Mouse (Mus musculus): ENCODE data around the gene Ywhab.

The Ywhab gene

DNA sequence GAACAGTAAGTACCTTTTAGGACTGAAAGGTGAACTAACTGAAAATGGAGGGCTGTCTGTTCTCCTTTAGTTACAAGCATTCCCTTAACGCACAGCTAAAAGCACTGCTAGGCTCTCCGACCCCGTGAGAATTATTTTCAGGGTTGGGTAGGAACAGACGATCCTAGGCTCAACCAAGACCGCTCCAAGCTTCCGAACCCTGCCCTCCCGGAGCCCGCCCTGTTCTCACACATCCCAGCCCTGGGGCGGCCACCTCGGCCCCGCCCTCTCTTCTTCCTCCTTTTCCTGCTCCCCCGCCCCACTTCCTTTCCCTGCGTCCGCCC, at the start of gene Ywhab:
Gene Ywhab, plus strand, starts transcription at position 307 of the 323 bp plus-strand sequence.
- no peak for DNase-seq

DNA sequence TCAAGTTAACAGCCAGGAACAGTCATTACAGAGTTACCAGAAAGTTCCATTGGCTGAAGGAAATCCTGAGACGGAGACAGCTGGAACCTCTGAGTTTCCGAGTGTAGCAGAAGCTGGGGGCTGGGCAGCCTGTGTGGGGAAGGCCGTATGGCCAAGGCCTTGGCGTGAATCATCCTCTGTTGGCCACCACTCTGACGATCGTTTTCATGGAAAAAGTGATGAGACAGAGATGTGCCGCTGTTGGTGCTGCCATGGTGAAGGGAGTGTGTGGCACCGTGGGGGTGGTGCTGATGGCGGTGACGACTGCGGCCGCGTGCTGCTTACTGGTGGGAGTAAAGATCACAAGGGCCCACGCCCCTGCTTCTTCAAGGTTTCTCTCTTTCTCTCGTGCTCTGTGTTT, 48.5 kb upstream of the Ywhab start:
- no peak for DNase-seq

DNA sequence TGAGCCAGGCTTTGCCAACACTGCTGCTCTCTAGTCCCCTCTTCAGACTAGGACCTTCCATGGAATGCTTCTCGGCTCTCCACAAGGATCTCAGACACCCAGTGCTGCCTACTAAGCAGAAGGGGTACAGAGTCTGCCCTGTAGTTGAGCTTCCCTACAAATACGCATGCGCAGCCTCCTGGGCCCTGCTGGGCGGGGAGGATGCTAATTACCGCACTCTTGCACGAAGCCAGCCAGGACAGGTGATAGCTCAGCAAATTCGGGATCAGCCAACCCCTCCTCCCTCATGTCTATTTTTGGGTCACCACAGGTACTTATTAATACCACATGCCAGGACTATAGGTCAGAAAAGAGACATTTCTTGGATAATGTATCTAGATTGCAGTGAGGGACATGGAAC, 46.8 kb upstream of the Ywhab start:
- DNase-seq = no peak

DNA sequence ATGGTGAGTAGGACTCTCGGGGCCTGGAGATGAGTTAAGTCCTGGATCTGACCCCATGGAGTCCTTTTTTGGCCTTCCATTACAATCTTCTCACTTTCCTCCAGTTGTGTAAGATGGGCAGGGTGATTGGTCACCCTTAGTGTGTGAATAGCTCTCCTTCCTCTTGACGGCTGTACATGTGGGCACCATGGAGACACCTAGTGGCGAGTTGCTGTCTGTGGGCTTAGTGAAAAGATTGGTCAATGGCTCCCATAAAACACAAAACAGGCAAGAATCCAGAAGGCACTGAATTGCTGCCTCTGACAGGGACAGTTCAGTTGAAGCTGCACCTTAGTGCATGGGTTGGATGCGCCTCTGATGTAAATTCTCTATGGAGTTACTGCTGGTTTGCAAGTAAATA, 43.0 kb upstream of the Ywhab start:
- peak; percentile 48 for DNase-seq

DNA sequence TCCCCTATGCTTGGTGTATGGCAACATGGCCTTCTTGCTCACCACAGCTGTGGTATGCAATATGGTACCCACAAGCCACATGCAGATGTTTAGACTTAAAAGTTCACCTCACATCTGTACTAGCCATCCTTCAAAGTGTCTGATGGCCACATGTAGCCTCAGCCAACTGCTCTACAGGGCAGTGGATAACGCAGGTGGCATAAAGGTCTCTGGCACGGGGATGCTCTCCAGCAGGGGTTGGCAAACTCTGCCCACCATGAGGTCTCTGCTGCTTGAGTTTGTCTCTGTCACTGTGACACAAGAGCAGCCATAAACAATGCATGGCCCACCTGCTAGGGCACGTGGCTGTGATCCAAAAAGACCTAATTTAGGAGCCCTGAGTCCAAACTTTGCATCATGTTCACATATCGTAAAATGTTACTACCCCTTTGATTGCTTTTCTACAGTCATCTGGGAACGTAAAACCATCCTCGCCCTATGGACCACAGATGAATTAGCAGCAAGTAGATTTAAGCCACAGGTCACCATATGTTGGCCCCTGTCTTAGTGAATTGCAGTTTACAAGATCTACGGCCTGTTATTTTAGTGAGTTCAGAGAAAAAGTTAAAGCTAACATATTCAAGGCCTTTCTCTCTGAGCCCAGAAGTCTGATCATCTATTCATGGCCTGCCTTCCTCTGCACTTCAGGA, 41.0 kb upstream of the Ywhab start:
- DNase-seq = no peak

DNA sequence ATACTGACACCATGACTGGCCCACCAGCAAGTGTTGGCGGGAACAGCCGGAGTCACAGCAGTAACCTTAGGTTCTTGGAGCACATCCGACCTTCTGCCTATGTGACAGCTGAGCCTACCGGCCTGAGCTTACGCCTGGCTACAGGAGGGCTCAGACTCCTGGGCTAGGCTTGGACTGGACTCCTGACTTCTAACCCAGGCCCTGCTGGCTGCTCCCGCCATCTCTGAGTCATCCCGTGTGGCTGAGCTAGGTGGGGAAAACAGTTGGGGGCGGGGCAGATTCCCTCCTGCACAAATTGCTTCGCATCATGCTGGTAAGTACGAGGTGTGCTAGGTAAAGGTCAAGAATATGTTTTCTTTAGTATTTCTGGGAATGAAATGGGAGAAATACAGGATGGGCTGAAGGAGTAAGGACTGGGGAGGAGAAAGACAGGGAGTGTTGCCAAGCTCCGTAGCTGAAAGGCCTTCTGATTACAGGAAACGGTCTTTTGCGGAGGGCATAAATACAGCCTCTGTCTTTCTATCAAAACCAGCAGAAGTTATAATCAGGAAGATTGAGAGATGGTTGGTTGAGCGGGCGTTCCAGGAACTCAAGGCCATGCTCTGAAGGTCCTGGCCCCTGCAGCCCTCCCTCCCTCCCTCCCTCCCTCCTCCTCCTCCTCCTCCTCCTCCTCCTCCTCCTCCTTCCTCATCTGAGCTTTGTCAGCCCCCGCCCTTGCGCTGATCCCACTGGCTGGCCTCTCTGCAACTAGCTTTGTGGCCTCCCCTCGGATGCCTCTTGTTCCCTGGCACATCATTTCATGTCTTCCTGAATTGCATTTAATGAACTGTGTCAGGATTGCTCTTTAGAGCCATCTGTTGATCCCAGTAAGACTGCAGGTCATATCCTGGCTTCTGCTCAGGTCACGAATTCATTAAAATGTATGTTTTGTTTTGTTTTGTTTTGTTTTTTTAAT, 29.9 kb upstream of the Ywhab start:
- DNase-seq = no peak

DNA sequence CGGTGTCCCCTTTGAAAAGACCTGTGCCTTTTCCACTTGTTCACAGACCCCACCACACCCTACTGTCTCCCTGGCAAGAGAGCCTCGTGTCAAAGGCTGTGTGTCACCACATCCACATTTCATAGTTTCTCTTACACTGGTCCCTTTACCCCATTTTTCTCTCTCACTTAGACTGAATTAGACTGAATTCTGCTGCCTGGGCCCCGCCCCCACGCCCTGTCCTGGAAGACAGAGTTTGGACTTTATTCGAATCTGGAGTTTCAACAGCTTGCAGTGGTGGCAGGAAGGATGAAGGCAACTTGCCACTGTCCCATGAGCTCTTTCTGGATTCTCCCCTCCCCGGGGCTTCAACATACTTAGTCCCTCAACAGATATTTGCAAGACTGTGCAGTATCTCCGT, 29.1 kb upstream of the Ywhab start:
- no peak for DNase-seq

DNA sequence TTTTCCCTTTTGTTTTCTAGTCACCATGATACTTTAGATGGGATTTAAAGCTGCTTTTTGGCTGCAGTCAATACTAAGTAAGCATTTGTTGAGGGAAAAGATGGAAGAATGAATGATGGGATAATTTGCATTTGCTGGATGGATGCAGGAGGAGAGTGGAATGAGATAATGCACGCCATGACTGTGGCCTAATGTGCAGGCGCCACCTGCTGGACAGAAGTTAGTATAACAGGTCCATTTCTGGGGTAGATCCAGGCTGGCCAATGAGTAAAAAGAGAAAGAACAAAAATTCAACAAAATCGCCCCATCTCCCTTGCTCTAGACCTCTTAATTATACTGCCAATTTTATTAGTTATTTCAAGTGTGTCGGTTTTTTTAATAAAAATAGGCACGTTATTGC, 26.2 kb upstream of the Ywhab start:
- peak; percentile 55 for DNase-seq

DNA sequence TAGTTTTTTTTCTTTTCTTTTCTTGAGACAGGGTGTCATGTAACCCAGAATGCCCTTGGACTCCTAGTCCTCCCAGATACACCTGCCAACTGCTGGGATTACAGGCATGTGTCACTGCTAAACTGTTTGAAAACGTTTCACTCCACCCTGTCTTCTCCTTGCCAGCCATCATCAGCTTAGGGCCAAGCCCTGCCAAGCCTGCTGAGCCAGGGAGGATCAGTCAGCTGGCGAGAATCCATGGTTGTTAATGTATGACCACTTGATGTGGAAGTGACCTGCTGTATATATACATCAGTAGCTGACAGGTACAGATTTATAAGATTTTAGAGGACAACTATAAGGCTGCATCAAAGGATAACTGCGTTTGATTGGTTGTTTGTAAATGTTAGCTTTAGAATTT, 24.4 kb upstream of the Ywhab start:
- DNase-seq = no peak

DNA sequence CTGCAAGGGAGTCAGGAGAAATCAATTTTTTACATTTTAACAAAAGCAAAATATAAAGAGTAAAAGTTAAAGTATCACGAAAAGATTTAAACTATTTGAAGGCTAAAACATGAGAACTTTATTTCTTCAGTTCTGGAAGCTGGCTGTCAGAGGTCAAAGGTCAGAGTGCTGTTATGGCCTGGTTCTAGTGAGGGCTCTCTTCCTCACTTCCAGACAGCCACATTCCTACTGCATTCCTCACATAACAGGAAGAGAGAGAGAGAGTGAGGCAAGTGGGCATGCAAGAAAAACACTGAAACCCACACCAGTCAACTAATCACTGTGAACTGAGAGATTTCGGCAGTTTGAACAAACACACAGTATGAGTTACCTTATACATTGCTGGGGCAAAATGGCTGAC, 20.7 kb upstream of the Ywhab start:
- DNase-seq = no peak

DNA sequence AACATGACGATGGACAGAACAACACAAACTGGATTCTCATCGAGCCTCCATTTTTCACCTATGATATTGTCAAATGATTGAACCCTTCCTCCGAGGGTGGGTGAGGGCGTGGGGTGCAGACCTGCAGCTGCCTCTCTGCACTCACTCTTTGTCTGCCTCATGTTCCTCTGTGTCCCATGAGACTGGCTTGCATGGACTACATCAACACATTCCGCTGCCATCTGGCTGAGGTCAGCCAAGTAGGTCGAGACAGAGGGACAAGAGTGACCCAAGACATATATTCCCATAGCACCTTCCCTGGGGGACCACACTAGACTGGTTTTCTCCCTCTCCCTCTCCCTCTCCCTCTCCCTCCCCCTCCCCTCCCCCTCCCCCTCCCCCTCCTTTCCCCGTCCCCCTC, 18.3 kb upstream of the Ywhab start:
- DNase-seq = no peak

DNA sequence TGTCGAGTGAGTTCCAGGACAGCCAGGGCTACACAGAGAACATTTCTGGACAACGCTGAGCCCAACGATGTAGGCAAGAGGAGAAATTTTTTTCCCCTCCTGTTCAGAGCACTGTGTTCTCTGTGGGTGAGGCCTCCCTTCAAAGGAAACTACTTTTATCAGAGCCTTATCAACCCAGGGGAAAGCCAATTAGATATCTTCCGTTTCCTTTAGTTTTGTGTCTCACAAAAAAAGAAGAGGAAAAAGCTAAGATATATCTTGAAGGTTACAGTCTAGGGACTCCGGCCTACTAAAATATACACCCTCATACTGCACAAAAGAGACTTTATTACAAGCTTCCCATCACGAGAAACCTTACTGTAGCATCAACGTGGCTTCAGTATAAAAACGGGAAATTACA, 7.5 kb upstream of the Ywhab start:
- no peak for DNase-seq

DNA sequence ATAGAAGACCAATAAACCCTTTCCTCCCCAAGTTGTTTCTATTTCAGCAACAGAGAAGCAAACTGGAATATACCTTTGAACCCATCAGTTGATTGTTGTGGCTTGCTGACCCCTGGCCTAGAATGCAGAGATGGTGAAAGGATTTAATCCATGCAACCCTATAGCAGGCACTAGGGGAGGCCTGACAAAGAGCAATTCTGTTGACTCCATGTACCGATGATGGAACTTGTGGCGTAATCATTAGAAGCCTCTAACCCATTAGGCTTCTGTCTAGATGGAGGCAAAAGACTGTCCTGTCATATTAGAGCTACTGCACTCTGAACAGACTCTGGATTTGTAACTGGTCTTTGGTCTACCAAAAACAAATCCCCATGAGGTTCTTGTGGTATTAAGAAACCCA, 1.9 kb upstream of the Ywhab start:
- DNase-seq = no peak

DNA sequence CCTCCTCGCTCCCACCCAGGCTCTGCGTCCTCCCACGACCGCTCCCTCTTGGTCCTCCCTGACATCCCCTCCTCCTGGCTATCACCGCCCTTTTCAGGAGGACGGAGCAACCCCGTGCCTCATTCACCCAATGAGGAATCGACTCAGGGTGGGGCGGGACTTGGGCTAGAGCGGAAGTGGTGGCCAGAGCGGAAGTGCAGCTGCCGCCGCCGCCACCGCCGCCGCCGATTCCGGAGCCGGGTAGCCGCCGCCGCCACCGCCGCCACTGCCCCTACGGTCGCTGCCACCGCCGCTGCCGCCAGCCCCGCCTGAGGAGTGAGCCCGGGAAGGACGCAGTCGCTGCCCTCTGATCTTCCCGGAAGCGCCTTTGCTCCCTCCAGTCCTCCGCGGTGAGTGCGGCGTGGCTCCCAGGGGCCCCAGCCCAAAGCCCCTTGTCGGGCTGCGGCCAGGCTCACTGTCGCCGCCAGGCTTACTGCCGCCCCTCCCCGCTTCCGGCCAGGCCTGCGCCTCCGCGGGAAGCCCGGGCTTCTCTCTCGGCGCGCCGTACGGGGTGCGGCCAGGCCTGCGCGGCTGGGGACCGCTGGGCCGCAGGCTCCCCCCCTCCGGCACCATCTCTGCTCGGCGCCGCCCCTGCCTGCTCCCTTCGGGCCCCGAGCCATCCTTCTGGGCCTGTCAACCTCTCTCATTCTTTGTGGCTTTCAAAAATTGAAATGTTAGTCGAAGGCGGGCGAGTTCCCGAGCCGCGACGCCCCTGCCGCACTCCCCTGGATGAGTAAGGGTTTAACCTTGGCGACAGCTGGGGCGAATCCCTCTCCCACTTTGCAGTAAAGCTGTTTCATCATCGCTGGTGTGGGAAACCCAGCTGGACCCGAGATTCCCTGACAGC, 460 bp downstream of the Ywhab start:
- peak; percentile 94 for DNase-seq

DNA sequence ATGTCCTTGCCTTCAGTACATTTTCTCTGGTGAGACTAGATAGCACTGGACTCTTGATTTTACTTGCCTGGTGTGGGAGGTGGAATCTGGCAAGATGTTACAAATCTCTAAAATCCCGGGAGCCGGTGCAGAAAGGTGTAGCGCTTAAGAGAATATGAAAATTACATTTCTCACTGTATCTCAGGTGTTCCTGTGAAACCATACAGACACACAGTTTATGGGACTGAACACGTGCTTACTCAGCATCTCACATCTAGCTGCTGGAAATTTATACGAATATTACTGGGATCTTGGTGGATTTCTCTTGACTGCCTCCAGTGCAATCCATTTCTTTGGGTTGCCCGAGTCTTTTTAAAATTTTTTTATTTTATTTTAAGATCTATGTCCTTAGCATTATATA, 1.5 kb downstream of the Ywhab start:
- no peak for DNase-seq

DNA sequence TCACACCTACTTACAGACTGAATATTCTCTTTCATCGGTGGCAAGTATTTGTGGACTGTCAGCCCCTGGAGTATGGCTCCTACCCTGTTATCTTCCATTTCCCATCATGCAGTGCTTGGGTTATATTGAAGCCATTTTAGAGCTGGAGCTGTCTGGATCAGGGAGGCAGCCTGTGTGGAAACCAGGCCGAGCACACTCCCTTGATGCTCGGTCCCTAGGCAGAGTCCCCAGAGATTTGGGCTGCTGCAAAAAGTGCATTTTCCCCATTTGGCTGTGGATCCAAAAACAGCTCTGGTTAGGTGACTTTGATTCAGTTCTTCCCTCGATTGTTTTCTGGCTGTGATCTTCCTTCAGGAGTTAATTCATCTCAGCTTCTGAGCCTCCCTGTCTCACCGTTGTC, 2.1 kb downstream of the Ywhab start:
- DNase-seq = no peak

DNA sequence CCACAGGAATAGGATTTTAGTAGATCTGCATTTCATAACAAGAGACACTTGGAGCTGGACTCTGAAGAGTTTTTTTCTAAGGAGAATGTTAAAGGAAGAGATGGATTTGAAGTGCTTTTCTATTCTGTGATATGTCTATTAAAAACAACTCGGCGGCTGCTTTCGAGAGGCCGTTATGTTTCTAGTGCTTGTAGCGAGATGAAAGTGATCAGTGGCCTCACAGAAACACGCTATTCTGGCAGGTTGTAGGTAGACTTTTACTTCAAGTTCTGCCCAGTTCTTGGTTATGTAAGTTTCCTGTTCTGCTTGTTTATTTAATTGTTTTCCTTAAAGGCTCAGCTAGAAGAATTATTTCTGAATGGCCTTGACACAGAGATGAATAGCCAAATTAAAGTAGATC, 4.2 kb downstream of the Ywhab start:
- no peak for DNase-seq

DNA sequence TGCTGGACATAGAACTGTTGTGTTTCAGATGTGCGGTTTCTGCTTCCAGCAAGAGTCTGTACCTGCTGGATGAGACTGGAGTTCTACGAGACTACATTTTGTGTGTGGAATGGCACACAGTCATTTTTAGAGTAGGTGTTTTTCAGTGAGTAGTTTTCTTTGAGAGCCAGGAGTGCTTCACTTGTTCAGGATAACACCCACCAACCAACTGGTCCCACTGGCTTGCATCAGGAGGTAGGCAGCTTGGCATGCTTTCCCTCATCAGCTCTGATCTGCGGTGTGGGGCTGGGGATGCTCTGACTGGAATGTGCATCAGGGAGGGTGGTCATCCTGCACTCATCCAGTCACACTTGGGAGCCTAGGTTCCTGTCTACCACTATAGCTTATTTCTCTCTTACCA, 7.9 kb downstream of the Ywhab start:
- no peak for DNase-seq

DNA sequence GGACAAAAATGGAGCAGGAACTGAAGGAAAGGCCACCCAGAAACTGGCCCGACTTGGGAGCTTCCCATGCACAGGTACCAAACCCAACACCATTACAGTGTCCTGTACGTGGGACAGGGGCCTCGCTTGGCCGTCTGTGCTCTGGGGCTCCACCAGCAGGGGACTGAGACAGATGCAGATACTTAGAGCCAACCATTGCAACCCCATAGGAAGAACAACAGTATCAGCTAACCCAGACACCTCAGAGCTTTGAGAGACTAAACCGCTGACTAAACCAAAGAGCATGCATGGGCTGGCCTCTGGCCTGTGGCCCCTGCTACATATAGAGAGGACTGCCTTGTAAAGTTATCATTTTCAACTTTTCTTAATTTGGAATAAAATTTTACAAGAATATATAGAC, 9.7 kb downstream of the Ywhab start:
- no peak for DNase-seq

DNA sequence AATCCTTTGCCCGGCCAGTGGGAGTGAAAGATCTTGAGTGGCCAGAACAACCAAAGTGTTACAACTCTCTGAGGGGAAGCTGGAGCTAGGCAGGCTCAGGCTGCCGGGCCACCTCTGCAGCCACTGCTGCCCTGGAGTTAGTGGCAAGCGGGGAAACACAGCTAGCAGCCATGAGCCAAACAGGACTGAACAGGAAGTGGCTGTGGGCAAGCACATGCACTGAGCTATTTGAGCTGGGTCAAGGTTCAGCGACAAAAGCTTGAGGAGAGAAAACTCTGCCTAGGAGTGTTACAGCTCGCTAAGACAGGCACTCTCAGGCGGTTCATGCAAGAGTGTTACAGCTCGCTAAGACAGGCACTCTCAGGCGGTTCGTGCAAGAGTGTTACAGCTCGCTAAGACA, 12.2 kb downstream of the Ywhab start:
- DNase-seq = peak; percentile 55

DNA sequence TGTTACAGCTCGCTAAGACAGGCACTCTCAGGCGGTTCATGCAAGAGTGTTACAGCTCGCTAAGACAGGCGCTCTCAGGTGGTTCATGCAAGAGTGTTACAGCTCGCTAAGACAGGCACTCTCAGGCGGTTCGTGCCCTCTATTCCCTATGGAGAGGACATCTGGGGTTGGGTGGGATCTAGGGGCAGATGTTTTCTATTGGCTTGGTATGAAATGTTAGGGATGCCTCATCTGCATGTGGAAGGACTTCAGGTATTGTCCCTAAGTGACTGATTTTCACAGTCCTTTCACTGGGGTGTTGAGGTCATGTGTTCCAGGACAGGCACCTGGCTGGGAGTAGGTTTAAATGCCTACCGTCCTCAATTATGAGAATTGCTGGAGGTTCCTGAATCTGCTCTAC, 12.8 kb downstream of the Ywhab start:
- DNase-seq = no peak

DNA sequence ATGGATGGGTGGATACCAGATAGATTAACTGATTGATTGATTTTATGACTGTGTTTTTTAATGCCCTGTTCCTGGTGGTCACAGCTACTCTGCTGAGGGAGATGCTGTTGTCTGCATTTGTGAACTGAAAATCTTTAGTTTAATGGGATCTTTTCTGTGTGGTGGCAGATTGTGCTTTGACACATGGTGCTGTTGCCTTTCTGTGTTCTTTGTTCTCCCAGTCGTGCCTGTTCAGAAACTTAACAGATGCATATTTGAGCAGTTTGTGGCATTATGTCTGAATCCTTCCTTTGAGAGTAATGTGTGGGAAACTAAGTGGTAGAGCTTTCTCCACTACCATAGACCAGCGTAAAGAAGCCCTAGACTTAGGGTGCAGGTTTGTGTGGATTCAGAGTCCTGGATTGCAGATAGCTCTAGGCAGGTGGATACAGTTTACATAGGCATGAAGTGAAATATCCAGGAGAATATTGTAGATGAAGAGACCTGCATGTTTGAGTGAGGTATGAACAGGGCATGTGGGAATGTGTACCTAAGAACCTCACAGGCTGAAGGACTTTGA, 13.3 kb downstream of the Ywhab start:
- DNase-seq = no peak

DNA sequence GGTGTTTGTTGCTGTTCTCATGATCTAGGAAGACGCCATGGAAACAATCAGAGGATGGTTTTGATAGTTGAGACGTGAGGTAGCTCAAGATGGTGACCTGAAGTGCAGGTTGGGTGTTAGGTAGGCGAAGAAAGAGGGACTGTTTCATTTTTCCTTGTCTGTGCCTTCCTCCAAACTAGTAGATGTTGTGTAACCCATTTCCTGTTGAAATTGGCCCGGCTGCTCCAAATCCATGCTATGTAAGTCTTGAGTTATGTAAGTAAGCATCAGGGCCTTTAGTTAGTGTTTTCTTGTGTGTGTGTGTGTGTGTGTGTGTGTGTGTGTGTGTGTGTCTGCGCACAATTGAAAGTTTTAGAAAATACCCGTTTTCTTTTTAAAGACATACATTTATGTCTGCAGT, 14.5 kb downstream of the Ywhab start:
- DNase-seq = no peak
